Mouse (Mus musculus) cerebellum, postnatal 4 days (tissue): ENCODE measurements around the gene Nampt.
"Not testable (repeated sequence)": the region's sequence is repeated elsewhere in the genome, so short reads cannot be mapped to it uniquely, and the experiment has no call there.

Experiments used
- DNase-seq, 2 experiments: peaks; one replicate each; pipeline ENCODE4 v3.0.0; 2022; ENCODE audit warnings: low spot score in 2 of 2, mixed read lengths in 1 of 2

Nampt gene

GRCm38 (mm10) chr12:32841442-32841900, 22.1 kb downstream of the Nampt start:
- DNase-seq, result no peak

- no peak for DNase-seq
Observed at GRCm38 (mm10) chr12:32846325-32846724, 27.0 kb downstream of the Nampt start.

- DNase-seq, result no peak
Observed at GRCm38 (mm10) chr12:32853757-32854156, 34.4 kb downstream of the Nampt start.

GRCm38 (mm10) chr12:32854866-32855265, 35.5 kb downstream of the Nampt start:
- no peak for DNase-seq

GRCm38 (mm10) chr12:32855398-32855797, 36.1 kb downstream of the Nampt start:
- no peak for DNase-seq

GRCm38 (mm10) chr12:32856707-32857511, 37.6 kb downstream of the Nampt start:
- DNase-seq, result no peak

GRCm38 (mm10) chr12:32858444-32858843, 39.1 kb downstream of the Nampt start:
- DNase-seq, result no peak

GRCm38 (mm10) chr12:32860820-32861219, 41.5 kb downstream of the Nampt start:
- no peak for DNase-seq

GRCm38 (mm10) chr12:32870815-32871214, 51.5 kb downstream of the Nampt start:
- no peak for DNase-seq

- DNase-seq, result no peak
Observed at GRCm38 (mm10) chr12:32877500-32877899, 58.2 kb downstream of the Nampt start.

- DNase-seq, result peak in 1 of 2 experiments; percentile 30
Observed at GRCm38 (mm10) chr12:32877964-32878571, 58.7 kb downstream of the Nampt start.

- no peak for DNase-seq
Observed at GRCm38 (mm10) chr12:32879371-32879770, 60.0 kb downstream of the Nampt start.

GRCm38 (mm10) chr12:32884356-32884755, 65.0 kb downstream of the Nampt start:
- no peak for DNase-seq

GRCm38 (mm10) chr12:32885041-32885440, 65.7 kb downstream of the Nampt start:
- no peak for DNase-seq

GRCm38 (mm10) chr12:32886353-32886752, 67.0 kb downstream of the Nampt start:
- no peak for DNase-seq

- DNase-seq, result no peak
Observed at GRCm38 (mm10) chr12:32888226-32888625, 68.9 kb downstream of the Nampt start.

GRCm38 (mm10) chr12:32889846-32890245, 70.5 kb downstream of the Nampt start:
- DNase-seq, result no peak

- no peak for DNase-seq
Observed at GRCm38 (mm10) chr12:32890455-32890854, 71.1 kb downstream of the Nampt start.

GRCm38 (mm10) chr12:32891271-32891670, 71.9 kb downstream of the Nampt start:
- DNase-seq, result not testable (repeated sequence)

GRCm38 (mm10) chr12:32893212-32893611, 73.9 kb downstream of the Nampt start:
- no peak for DNase-seq

- DNase-seq, result no peak
Observed at GRCm38 (mm10) chr12:32895806-32896205, 76.5 kb downstream of the Nampt start.

- no peak for DNase-seq
Observed at GRCm38 (mm10) chr12:32896496-32896895, 77.2 kb downstream of the Nampt start.
